Mouse (Mus musculus): ENCODE measurements around the gene Cabp7.
"Not testable (repeated sequence)": the region's sequence is repeated elsewhere in the genome, so short reads cannot be mapped to it uniquely, and the experiment has no call there.

Cabp7 gene

DNA sequence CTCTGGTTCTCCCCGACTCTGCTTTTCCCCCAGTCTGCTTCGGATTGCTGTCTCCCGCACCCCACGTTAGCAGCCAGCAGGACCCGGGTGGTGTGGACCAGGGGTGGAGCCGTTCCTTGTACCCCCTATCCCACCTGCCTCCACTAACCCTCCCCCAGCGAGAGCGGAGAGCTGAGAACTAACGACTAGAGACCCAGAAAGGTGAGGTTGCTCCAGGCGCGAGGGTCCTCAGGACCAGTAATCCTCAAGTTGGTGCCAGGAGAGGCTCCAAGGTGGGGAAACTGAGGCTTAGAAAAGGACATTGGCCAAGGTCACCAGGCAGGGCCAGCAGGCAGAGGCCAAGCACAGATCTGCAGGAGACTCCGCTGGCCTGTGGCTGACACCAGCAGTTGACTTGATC, 707 bp upstream of the Cabp7 start:
- DNase-seq (ENCODE audit: low spot score): no peak

DNA sequence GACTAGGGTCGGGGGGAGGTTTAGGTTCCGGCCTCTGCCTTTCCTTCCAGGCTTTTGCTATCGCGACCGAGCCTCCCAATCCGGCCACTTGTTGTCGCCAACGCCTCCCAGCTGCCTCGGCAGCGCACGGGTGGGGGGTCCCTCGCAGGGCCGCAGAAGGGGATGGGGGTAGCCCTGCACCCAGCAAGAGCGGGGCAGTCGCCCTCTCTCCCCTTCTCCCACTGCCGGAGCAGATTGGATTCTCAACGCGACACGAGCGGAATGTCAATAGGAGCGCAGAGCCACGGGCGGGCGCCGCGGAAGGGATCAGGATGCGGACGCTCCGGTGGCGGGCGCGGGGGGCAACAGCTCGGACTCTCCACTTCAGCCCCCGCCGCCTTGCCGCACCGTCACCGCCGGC, 609 bp downstream of the Cabp7 start:
- DNase-seq (ENCODE audit: low spot score): peak; percentile 21

DNA sequence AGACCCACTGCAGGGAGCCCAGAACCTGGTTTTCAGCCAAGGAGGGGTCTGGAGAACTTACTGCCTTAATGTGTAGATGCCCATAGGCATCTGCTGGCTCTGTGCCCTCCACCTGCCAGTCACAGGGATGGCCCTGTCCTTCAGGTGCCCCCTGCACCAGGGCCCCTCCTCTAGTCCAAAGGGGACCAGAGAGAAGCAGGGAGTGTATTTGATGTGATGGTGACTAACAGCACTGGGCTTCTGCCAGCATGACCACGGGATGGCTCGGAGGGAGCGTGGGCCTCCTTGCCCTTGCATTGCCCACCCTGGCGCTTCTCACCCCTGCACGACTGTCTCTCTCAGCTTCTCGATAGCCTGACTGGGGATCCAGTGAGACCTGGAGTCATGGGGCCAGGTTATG, 1.9 kb downstream of the Cabp7 start:
- DNase-seq (ENCODE audit: low spot score): no peak

DNA sequence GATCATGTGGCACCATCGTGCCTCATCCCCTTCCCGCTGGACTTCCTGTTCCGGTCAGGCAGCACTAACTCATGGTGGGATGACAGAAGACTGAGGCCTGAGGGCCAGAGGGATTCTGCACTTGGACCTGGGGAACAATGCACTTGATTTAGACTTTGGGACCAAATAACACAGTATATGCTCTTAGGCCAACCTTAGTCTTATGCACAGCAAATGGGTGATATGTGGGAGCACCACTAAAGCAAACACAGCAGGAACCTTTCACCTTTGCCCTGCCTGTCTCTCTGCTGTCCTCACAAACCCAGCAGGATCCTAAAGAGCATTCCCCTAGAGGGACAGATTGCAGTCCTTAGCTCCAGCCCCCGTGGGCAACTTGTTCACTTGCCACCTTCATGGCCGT, 5.8 kb downstream of the Cabp7 start:
- DNase-seq (ENCODE audit: low spot score): no peak

DNA sequence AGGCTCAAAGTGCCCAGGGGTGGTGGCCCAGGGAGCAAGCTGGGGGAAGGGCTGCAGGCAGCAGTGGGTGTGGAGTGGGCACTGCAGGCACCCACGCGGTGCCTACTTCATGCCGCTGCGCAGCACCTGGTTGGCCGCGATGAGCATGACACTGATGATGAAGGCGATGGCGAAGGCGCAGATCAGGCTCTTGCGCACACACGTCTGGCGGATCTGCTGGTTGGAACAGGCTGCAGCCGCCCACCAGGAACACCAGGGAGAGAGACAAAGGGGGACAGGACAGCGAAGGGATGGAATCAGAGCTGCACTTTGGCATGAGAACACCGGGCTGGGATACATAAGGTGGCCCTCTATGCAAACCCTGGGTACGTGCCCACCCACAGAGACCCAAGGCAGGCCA, 7.9 kb downstream of the Cabp7 start:
- DNase-seq (ENCODE audit: low spot score): no peak

DNA sequence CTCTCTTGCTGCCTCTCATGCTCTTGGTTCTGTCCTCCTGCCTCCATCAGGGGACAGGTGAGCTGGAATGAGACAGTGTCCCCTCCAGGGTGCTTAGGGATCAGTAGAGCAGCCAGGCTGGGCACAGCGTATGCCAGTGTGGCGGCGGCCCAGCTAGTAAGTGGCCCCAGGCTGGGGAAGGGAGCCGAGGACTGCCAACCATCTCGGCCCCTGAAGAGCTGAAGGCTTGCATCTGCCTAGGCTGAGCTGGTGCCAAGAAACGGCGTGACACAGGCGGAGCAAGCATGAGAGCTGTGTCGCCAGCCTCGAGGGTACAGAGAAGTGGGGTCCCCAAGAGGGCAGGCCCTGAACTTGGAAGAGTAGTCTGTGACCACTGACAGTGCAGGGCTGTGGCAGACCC, 8.9 kb downstream of the Cabp7 start:
- DNase-seq (ENCODE audit: low spot score): no peak

DNA sequence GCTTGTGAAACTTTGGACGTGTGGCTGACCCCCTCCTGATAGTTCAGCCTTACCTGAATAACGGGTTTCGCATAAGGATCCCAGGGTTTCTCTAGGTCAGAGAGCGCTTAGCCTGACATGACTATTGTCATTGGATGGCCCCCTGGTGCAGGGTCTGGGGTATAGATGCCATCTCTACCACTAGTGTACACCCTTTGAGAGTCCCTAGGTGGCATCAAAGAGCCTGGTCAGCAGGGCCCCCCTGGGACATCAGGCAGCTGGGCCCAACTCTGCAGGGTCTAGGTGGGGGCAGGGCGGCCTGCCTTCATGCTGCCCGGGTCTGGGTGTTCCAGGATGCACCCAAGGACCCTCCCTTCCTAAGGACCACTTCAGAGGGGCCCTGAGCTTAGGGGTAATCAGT, 10.2 kb downstream of the Cabp7 start:
- DNase-seq (ENCODE audit: low spot score): no peak

DNA sequence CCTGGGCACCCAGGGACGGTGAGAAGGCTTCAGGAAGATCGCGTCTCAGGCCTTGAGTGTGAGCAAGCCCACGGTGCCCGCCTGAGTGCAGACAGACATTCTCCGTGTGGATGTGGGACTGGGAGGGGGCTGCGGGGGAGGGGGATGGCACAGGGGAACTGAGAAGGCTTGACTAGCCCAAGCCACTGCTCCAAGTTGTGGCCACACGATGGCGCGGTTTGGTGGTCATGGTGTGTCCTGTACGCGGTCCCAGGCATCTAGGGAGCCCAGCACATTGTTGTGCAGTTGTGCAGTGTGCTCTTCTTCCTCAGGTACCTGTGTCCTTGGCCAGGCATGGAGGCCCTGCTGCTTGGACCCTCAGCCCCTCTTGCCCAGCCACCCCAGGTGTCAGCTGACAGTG, 12.4 kb downstream of the Cabp7 start:
- DNase-seq (ENCODE audit: low spot score): peak; percentile 66

DNA sequence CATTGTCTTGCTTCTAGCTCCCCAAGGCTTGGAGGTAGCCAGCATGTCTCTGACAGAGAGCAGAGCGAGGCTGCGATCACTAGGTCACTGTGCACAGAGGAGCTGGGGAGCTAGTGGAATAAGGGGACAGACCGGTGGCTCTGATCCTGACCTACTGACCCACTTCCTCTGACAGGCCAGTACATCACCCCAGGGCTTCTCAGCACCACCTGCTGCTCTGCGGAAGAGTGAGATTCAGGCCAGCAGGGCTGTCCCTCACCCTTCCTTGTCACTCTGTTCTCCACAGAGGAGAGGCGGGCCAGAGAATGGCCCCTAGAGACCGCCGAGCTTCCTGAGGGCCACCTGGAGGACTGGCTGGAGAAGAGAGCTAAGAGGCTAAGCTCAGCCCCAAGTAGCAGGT, 14.8 kb downstream of the Cabp7 start:
- DNase-seq (ENCODE audit: low spot score): no peak

DNA sequence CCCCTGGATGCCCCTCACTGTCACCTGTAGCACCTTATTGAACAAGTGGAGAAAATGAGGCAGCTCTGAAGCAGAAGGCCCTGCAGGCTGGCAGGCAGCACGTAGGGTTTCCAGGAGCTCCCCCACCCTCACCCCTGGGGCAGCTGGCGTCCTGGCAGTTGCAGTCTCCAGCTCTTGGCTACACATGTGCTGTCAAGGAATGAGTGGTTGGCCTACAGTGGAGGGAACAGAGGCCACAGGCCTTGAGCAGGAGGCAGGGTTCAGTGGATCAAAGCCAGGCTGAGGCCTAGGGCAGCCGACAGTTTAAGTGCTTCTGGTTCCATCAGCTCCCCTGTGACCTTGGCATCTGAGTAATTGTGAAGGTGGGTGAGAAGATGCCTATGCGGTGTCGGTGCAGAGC, 15.7 kb downstream of the Cabp7 start:
- no peak for DNase-seq (ENCODE audit: low spot score)

DNA sequence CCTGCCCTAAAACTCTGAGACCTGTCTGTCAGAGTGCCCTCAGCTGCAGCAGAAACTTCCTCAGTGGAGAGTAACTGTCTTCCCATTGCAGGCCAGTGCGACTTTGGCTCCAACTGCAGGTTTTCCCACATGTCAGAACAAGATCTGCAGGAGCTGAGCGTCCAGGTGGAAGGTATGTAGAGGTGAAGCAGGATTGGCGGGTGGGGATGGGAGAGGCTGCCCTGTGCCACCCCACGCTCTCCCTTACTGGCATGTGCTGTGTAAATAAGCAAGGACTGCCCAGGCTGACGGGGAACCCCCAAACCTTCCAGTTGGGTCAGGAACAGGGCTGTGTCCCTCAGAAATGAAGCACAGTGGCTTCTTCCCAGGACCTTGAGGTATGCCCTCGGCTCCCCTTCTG, 16.5 kb downstream of the Cabp7 start:
- no peak for DNase-seq (ENCODE audit: low spot score)

DNA sequence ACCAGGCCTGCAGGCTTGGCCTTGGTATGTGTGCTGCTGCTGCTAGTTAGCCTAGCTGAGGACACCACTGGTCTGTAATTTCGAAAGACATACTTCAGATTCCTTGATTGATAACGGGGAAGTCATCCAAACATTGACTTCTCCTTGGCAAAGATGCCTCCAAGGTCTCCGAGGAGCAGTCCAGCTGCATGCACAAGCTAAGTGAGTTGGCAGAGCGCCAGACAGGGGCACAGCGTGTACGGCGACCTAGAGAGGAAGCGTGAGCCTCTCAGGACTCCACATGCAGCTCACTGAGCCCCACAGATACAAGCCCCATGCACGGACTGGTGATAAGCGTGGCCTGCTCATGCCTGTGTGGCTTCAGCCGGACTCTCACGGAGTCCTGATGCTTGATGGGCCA, 17.0 kb downstream of the Cabp7 start:
- DNase-seq (ENCODE audit: low spot score): no peak

DNA sequence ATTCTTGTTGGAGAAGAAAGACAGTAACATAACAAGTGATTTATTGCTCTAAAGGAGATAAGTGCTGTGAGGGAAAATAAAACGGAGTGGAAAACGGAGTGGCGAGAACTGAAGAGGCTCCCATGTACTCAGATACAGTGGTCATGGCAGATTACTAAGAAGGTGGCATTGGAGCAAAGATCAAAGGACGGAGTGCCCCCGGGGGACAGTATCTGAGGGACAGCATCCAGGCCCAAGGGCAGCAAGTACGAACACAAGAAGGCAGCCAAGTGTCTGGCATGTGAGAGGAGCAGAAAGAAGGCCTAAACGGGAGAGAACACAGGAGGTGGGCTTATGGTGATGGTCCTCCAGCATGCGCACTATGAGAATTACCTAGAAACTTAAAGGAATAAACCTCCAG, 24.9 kb downstream of the Cabp7 start:
- DNase-seq (ENCODE audit: low spot score): no peak

DNA sequence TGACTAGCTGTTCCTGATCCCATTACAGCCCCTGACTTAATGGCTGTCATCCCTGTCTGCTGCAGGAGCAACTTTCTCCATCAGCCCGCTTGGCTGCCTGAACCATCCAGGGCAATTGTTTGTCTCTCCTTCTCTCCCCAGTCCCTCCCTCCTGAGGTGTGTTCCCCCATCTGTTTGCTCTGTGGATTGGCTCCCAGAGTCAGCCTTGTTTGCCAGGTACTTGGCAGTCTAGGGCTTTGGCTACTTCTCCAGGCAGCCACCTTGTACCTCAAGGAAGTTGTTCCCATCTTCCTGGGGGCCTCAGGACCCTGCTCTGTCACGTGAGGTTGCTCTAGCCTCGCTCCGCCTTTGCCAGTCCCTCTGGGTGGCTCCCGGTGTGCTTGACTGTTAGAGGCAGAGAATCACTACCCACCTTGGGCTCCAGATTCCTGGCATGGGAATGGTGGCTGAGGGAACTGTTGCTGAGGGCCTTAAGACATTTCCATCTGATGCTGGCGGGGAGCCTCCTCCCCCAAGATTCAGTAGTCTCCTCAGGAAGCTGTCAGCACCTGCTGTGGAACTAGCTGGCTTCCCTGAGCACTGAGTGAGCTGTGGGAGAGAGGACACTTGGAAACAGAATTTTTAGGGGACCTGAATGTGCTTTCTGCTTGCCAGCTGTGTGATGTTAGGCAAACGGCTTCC, 25.5 kb downstream of the Cabp7 start:
- no peak for DNase-seq (ENCODE audit: low spot score)

DNA sequence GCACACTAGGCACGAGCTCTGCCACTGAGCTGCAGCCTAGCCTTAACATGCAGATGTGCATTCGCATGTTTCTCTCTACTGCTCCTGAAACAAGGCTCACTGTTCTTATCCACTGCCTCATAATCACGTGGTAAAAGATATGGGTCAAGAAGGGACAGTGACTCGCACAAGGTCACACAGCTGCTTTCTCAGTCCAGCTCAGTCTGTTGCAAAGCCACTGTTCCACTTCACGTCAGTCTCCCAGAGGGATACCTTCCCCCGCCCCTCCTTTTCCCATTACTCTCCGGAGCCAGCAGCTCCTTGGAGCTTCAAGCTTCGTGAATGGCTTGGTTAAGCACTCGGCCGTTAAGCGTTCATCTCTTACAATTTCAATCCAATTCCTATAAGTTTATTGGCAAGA, 26.2 kb downstream of the Cabp7 start:
- DNase-seq (ENCODE audit: low spot score): no peak

DNA sequence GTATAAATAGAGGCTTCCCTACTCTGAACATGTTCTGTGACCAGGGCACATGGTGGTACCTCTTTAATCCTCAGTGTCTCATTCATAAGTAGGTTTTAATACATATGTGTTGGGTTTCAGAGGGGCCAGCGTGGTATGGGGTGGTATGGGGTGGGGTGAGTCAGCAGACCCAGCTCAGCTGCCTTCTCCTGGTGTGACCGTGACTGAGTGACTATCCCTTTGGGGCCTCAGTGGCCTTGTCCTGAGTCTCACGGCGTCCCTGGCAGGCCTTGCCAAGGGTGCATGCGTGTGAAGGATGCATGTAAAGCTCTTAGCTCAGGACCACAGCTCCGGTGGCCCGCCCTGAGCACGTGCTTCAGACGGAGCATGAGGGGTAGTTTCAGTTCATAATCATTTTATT, 26.6 kb downstream of the Cabp7 start:
- no peak for DNase-seq (ENCODE audit: low spot score)

DNA sequence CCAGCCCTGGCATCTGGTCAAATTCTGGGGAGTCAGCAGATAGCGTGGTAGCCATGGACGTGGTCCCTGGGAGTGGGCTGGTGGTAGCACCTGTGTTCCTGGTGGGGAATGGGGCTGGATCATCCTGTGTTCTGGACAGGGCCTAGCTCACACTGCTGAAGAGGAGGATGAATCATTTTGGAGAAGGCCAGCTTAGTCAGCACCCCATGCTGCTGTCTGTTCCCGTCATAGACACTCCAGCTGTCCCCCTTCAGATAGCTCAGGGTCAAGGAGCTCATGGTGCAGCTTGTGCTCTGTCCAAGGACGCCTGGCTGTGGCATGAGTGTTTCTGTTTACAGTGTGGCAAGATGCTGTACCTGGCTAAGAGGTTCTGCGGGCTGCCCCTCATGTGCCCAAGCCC, 28.0 kb downstream of the Cabp7 start:
- no peak for DNase-seq (ENCODE audit: low spot score)

DNA sequence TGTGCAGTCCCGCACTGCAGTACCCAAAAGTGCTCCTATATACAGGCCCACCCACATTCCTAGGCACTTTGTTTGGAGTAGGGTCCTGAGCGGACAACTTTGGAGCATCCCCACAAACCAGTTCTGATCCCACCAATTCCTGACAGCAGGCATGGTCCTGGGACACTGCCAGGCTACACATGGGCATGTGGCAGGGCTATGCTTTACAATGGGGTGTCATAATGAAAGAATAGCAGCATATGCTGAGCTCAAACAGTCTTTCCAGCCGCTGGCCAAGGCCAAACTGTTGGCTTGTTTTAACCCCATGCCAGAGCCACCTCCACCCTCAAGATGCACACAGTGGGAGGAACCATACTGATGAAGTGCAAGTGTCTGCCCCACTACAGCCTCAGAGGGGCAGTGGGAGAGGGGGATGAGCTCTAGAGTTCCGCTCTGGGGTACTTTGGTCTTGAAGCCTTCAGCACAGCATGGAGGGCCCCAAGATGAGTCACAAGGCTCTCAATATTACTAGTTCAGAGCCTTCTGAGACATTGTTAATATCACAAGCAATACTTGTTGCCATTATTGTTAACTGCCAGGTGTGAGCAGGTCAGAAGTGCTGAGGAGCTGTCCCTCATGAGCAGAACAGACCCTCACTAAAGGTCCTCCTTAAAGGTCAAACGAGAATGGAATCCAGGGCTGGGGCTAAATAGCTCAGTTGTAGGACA, 29.9 kb downstream of the Cabp7 start:
- no peak for DNase-seq (ENCODE audit: low spot score)

DNA sequence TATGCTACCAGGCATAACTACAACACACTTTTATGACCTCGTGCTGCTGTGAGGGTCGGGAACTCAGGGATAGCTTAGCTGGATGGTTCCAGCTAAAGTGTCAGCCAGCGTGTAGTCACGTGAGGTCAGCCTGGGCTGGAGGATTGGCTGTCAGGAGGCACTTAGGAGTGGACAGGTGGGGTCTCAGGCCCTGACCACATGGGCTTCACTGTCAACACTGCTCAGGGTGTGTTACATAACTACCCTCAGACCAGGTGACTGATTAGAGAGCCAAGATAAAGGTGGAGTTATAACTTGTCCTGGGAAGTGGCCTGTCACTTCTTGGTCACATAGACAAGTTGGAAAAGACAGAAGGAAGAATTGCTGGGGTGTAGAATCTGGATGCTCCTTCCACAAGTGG, 31.0 kb downstream of the Cabp7 start:
- DNase-seq (ENCODE audit: low spot score): no peak

DNA sequence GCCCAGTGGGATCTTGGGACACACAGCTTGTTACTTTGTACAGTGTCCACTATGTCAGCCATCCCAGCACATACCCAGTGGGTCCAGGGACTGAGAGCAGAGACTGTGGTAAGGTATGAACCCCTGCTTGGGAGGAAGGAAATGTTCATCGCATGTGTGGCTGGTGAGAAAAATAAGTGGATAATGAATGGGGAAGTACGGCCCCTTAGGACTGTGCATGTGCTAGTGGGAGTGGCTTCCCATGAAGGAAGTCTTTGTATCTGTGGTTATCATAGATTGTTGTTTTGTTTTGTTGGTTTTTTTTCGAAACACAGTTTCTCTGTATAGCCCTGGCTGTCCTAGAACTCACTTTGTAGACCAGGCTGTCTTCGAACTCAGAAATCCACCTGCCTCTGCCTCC, 31.9 kb downstream of the Cabp7 start:
- DNase-seq (ENCODE audit: low spot score): no peak

DNA sequence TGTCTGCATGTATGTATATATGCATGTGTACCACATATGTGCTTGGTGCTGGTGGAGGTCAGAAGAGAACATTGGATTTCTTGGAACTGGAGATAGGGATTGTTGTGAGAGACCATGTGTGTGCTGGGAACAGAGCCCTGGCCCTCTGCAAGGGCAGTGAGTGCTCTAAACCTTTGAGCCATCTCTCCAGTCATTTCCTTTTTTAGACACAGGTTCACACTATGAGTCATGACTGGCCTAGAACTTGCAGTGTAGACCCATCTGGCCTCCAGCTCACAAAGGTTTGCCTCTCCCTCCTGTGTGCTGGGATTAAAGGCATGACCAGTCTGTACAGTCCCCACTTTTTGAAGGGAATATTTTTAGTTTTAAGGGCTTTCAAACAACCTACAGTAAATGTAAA, 33.8 kb downstream of the Cabp7 start:
- no peak for DNase-seq (ENCODE audit: low spot score)

DNA sequence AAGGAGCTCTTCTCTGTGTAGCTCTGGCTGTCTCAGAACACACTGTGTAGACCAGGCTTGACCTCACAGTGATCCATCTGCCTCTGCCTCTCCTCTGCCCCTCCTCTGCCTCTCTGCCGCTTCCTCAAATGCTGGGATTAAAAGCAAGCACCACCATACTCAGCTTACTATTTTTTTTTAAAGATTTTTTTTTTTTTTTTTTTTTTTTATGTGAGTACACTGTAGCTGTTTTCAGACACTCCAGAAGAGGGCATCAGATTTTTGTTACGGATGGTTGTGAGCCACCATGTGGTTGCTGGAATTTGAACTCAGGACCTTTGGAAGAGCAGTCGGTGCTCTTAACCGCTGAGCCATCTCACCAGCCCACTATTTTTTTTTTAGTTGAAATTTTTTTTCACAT, 36.4 kb downstream of the Cabp7 start:
- not testable (repeated sequence) for DNase-seq (ENCODE audit: low spot score)

DNA sequence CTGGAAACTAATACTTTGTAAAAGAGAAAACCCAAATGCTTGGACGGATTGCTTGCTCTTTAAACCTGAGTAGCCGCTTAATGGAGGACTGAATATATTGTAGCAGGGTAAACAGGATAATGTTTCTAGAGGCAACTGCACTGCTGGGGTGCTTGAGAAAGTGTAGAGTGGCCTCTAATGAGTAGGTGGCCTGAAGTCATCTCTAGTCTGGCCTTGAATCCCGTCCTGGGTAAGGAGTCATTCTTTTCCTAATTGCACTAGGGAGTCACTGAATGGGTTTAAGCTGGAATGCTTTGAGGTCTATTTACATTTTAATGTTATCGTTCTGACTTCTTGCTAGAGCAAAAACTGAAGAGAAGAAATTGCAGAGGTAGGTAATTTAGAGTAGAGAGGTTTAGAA, 41.4 kb downstream of the Cabp7 start:
- no peak for DNase-seq (ENCODE audit: low spot score)
